Mouse (Mus musculus) v-Abl transformed pro-B cells (cell line): ENCODE measurements around the gene Adcy9.

Source experiments
- in situ Hi-C, 2 experiments: fragments of 400-800 bp; cut with MboI; formaldehyde crosslinking; loops; one replicate each; pipeline ENCODE4 v1.15.1; 2025; ENCODE audit not compliant: unreplicated experiment in 2 of 2

Gene Adcy9

DNA sequence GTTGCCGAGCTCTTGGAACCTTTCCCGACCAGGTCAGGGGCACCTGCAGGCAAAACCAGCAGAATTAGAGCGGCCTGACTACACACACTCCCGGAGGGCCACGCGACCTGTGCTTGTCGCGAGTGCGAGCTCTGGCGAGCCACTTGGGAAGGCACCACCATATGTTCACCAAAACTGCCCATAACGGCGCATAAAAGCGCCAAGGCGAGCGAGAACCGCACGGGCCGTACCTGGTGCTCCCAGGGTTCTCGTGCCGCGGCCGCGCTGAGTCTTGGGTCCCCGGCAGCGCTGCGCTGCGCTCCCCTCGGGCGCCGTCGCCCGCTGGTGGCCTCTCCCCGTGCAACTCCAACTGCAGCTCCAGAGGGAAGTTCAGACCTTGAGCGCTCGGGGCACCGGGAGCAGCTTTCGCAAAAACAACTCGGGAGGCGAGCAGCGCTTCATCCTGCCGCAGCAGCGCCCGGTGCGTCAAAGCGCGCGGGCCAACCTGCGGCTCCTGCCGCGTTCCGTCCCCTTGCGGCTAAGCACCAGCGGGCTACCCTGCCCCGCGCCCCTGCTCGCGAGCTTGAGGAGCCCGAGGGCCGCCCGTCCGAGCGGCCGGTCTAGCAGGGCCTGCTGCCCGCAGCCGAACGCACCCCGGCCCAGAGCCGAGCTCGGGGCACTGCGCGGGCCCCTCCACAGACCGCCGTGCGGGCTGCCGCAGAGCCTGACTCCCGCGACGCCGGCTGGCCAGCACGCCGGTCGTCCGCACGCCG is 576 bp downstream of the Adcy9 start:
- in situ Hi-C loops = no loop called here

DNA sequence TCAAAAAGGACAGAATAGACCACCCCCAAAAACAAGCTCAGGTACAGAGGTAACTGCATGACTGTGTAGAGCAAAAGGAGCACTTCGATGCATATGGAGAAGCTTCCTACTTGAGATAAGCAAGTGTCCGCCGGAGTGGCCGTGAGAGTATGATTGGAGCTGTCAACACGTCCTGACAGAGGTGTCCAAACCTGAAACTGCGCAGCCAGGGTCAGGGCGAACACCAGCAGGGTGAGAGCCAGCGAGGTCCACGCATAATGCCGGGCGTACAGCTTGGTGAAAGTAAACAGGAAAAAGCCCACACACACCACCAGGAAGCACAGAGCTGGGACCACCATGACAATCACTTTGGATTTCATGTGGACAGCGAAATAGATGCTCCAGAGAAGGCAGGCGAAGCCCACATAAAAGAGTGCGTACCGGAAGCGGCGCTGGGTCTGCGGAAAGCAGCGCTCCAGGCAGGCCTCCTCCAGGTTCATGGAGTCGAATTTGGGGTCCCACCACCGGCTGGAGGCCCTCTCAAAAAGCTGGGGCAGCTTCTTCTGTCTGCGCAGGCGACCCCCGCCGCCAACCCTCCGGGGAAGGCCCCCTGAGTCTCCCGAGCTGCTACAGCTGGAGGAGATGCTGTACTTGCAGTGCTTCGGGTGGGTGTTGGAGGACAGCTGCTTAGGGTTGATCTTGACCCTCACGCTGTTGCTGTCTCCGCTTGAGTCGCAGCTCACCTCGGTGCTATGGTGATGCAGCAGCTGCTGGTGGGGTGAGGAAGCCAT is 1.3 kb downstream of the Adcy9 start:
- in situ Hi-C loops = no loop called here

- in situ Hi-C loops = no loop called here
These were observed 2.2 kb downstream of the Adcy9 start for GRCm38 (mm10) chr16:4418072-4418471.

GRCm38 (mm10) chr16:4417455-4417854 is 2.8 kb downstream of the Adcy9 start:
- in situ Hi-C loops = no loop called here

- in situ Hi-C loops = no loop called here
These were observed 5.3 kb downstream of the Adcy9 start for GRCm38 (mm10) chr16:4414881-4415585.

DNA sequence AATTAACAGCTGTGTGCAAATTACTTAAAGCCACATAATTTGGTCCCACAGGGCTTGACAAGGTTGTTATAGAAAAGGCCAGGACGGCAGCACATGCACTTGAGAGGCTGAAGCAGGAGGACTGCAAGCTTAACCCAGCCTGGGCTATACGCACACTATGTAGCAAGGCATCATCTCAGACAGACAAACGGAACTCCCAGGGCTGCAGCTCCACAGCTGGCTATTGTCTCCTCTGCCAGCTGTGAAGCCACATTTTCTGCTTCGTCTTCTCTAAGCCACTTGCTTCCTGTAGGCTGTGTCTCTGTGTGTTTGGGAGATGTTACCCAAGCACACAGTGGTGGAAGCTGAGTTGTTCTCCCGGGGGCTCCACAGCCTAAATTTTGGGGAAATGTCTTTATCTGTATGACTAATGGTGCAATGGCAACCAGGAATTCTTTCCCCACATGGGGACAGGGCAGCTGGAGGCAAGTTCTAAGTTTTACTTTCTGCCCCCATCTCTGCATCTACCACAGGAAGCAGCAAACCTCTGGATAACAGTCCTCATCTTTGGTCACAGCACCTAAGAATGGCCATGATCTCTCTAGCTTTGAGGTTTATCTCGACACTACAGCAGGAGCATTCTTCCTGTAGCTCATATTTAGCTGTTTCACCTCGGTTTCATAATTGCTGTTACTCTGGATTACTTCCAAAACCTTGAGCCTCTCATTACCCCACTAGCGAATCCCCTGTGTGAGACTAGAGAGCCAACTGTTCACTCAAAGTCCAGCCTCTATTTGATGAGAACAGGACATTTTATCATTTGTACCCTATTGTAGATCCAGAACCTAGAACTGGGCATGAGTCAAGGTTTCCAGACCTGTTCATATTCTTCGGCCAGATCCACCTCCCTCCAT is 6.1 kb downstream of the Adcy9 start:
- in situ Hi-C loops = no loop called here

DNA sequence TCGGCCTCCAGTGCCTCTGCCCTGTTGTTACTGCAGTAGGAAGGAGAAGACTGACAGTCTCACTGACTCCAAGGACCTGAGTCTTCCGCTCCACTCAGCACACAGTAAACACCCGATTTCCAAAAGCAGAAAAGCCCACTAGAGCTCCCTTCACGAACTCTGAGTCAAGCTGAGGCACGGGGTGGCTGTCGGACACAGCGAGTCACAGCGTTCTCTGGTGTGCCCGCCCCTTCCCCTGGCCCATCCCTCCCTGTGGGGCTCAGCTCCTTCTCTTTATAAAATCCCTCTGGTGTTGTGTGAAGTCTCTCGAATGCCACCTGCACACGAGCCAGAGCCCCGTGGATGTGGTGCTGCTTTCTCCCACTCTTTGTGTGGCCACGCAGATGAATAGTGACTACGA is 7.0 kb downstream of the Adcy9 start:
- in situ Hi-C loops = no loop called here

GRCm38 (mm10) chr16:4412298-4412697 is 8.0 kb downstream of the Adcy9 start:
- in situ Hi-C loops = no loop called here

- in situ Hi-C loops = no loop called here
These were observed 9.0 kb downstream of the Adcy9 start for GRCm38 (mm10) chr16:4411296-4411695.

DNA sequence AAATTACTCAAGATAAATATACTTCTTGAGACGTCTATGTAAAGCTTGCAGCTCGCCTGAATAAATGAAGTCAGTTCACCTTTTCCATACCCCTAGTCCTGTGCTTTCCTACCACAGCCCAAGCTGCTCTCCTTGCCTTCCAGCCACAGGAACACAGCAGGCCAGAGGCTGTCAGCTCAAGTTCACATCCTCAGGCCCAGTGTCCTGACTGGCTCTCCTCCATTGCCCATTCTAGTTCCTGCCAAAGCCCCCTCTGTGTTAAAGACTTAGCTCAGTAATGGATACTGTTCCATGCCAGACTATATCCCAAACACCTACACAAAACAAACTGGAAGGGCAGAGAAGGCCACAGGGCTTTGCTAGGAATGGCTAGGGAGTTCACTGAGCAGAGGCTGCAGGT is 12.8 kb downstream of the Adcy9 start:
- in situ Hi-C loops = no loop called here

GRCm38 (mm10) chr16:4406706-4407105 is 13.6 kb downstream of the Adcy9 start:
- in situ Hi-C loops = no loop called here

DNA sequence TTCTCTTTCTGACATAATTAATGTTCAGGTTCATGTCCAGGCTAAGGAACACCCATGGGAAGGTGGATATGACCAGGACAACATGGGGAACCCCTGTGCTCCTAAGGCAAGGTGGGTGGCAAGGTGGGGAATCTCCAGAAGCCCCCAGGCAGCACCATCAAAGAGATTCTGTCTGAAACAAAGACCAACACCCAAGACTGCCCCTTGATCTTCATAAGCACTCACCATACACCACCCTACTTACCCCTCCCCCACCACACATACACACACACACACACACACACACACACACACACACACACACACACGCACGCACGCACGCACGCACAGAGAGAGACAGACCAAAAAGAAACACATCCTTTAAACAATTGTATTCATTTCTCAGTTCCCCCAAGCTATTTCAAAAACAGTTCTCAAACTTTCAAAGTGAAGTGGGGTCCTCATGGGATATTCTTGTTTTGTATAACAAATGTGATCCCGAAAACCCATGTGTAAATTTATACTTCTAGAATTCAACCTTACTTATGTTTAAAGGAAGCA is 14.2 kb downstream of the Adcy9 start:
- in situ Hi-C loops = no loop called here

DNA sequence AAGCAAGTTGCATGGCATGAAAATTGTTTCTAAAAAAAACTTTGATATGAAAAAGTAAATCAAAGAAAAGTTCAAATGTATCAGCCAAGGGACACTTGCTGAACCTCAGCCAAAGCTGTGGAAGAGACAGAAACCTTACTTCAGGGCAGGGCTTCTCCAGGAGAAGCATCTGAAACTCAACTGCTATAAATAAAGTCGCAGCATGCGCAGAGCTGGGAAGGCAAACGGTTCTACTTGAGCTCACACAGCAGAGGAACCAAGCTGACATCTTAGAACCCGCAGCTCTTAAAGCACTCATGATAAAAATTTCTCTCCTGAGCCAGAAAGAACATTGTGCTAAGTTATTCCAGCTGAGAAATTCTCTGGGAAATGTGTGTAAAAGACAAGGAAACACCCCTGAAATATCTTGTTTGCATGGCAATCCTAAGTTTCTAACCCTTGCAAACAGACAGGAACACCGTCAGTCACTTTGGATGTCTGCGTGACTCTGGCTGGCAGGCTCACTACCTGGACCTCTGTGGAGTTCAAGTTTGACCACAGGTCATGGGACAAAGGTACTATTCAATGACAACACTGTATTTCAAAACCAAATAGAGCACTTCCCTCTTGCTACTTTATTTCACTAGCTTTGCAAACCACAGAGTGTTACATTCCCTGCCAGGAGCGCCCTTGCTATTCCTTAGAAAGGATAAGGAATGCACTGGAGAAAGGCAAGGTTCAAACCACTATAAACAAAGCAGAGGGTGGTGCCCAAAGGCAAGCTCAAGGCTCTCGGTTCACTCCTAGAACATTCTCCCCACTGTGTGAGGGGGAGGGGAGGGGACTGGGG is 15.2 kb downstream of the Adcy9 start:
- in situ Hi-C loops = no loop called here

GRCm38 (mm10) chr16:4401109-4401508 is 19.2 kb downstream of the Adcy9 start:
- in situ Hi-C loops = no loop called here

- in situ Hi-C loops = no loop called here
These were observed 20.7 kb downstream of the Adcy9 start for GRCm38 (mm10) chr16:4399471-4400223.

DNA sequence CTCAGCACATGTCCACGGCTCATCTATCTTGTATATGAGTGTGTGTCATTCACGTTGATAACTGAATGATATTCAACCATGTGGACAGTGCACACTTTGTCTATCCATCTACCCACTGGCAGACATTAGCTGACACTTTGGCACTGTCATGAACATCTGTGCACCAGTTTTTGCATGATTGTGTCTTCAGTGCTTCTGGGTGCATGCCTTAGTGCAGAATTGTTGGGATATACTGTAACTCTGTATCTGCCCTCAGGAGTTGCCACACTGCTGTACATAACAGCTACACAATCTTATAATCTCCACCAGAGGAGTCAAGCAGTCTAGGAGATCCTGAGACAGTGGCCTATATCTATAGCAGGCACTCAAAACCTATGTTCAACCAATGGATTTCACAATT is 21.5 kb downstream of the Adcy9 start:
- in situ Hi-C loops = no loop called here

DNA sequence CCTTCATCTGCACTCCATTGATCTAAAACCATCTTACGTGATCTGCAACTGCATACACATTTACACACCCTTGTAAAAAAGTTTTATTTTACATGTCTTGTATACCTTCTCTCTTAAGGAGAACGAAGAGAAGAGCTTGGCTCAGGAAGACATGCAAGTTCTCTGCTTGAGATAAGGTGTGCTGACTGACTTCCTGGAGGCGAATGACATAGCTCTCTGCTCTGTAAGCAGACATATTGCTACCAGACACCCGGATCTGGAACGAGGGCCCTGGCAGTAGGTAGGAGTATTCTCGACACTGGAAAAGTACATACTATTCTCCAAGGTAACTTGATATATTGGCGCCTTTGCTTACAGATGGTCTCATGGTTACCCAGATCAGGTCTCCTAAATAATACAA is 22.7 kb downstream of the Adcy9 start:
- in situ Hi-C loops = no loop called here

DNA sequence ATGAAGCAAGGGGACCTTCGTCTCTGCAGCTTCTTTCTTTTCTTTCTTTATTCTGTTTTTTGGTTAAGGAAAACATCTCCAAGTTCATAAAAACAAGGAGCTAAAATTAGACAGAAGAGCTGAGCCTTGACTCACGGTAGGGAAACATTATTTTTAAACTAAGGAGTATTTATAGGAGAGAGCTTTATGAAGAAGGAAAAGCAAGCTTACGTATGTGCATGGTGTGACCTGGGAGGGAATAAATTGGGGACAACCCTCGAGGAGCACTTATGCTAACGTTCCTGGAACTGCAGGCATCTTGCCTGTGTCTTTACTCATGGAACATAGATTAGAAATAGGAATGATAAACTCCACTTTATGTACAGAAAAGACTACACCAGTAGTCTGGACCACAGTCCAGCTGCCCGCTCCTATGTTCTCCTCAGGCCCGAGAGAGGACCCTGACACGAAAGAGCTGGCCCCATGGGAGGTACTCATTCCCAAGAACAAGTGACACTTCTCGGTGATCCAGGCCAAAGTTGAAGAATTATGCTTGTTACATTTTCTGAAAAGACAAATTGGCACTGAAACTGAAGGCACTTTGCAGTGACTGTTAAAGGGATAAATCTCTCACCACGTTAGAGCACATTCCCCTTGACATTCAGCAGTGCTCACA is 24.5 kb downstream of the Adcy9 start:
- in situ Hi-C loops = no loop called here
